Mouse (Mus musculus): ENCODE results near the gene Ngef. TPM values are rescaled to one million over a fixed set of nuclear protein-coding genes. Genes with fewer than 3 reads are reported as not detected.

Gene Ngef
- polyA plus RNA-seq, 1 experiment from 2014 or later = 2.9 TPM

DNA sequence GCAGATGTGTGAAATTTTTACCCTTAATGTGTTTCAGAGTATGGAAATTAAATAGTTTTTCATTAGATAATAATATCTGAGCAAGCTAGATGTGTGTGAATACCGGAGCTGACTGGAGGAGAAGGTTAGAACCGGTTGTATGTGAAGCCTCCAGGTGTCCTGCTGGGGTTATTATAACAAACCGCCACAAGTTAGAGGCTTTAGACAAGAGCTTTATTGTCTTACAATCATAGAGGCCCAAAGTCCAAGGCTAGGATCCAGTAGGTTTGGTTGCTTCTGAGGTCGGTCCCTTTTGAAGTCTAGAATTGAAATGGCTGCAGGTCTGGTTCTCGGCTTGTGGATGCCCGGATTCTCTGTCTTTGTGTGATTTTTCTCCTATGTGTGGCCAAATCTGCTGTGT lies 5.3 kb upstream of the Ngef start:
- Histone ChIP-seq H3K4me2 (replicated peaks; ENCODE audit: low read depth, low read length) (no peak overlapping the region), H3K36me3 (ENCODE audit: control insufficient read depth, insufficient read depth, low read length) (no peaks in the 10 kb centered on the region), H3K9me3 (ENCODE audit: control insufficient read depth, low read length) (no peaks in the 10 kb centered on the region), H3K9ac (ENCODE audit: low read depth, low read length) (no peak overlapping the region), H3K27me3 (ENCODE audit: control insufficient read depth, insufficient read depth, low read length) (peaks cover 3% of the 10 kb centered on the region; the same call in 1 of the 2 replicates), H3K4me3 (ENCODE audit: low read depth, low read length) (no peak overlapping the region), H3K4me1 (replicated peaks; ENCODE audit: control insufficient read depth, insufficient read depth, low read length) (no peaks in the 10 kb centered on the region), H3K27ac (ENCODE audit: low read depth, low read length) (no peak overlapping the region)
- DNase-seq (ENCODE audit: low spot score) (no peak), ATAC-seq (ENCODE audit: low FRiP score) (no peak)
- WGBS = 76% methylated on average over 6 of the region's 6 CpGs

DNA sequence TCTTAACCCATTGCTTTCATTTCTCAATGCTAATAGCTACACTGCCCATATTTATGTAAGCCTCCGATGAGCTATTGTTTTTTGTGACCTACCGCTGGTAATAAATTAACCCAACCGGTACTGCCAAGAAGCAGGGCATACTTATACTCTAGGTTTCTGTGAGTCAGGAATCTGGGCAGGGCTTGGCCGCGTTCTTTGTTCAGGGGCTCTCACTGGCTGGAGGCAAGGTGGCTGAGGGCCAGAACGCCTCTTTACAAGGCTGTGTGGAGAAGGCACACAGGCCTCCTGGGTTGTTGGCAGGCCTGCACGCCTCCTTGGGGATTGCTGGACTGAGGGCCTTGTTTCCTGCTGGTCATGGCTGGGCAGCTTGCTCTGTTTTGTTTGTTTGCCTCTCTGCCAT lies 1.1 kb upstream of the Ngef start:
- no peak for ATAC-seq (ENCODE audit: low FRiP score)
- 74% methylated on average over 7 of the region's 7 CpGs for WGBS

DNA sequence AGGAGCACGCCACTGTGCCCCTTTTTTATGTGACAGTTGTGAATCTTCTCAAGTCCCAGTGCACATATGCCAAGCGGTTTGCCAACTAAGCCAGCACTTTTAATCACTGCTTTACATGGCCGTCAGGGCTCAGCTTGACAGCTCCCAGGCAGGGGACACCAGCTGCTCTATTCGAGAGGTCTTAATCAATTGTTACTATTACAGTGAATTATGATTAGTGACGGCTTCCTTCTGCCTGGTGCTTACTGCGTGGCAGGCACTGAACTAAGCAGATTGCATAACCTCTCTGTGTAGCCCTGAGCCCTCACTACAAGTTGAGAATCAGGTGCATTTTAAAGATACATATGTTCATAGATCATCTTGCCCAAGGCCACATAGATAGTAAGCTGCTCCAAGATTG lies 683 bp upstream of the Ngef start:
- WGBS = 60% methylated on average over 6 of the region's 6 CpGs
- DNase-seq (ENCODE audit: low spot score) (peak; percentile 18), ATAC-seq (ENCODE audit: low FRiP score) (peak; percentile 68)
- H3K27ac ChIP-seq (ENCODE audit: low read depth, low read length) = no peak overlapping the region
- no peaks in the 10 kb centered on the region for H3K4me1 ChIP-seq (replicated peaks; ENCODE audit: control insufficient read depth, insufficient read depth, low read length)
- no peaks in the 10 kb centered on the region for H3K27me3 ChIP-seq (ENCODE audit: control insufficient read depth, insufficient read depth, low read length)
- H3K4me2 ChIP-seq (replicated peaks; ENCODE audit: low read depth, low read length) = no peak overlapping the region
- H3K9me3 ChIP-seq (ENCODE audit: control insufficient read depth, low read length) = no peaks in the 10 kb centered on the region
- no peak overlapping the region for H3K4me3 ChIP-seq (ENCODE audit: low read depth, low read length)
- no peak overlapping the region for H3K9ac ChIP-seq (ENCODE audit: low read depth, low read length)
- no peaks in the 10 kb centered on the region for H3K36me3 ChIP-seq (ENCODE audit: control insufficient read depth, insufficient read depth, low read length)

More for the DNA sequence above, 1.1 kb upstream of the Ngef start:
- Histone ChIP-seq H3K9ac (ENCODE audit: low read depth, low read length) (no peak overlapping the region), H3K4me2 (replicated peaks; ENCODE audit: low read depth, low read length) (no peak overlapping the region), H3K27ac (ENCODE audit: low read depth, low read length) (no peak overlapping the region), H3K9me3 (ENCODE audit: control insufficient read depth, low read length) (no peaks in the 10 kb centered on the region), H3K27me3 (ENCODE audit: control insufficient read depth, insufficient read depth, low read length) (no peaks in the 10 kb centered on the region), H3K36me3 (ENCODE audit: control insufficient read depth, insufficient read depth, low read length) (no peaks in the 10 kb centered on the region), H3K4me1 (replicated peaks; ENCODE audit: control insufficient read depth, insufficient read depth, low read length) (no peaks in the 10 kb centered on the region), H3K4me3 (ENCODE audit: low read depth, low read length) (no peak overlapping the region)
- no peak for DNase-seq (ENCODE audit: low spot score)

DNA sequence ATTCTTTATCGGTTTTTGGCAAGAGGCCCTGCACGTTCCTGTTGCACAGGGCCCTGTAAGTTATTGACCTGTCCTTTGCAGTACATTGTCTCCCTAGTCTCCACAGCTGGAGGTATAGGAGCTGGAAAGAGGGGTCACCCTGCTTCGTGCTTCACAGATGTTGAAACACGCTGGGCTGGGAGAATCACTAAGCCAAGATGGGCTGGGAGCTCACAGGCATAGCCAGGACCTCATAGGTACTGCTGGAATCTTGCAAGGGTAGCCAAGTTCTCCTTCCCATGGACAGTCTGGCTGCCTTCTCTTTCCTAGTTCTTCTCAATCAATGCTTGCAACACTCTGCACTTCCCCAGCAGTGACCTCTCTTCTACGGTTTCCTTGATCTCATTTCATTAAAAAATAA lies 409 bp downstream of the Ngef start:
- Histone ChIP-seq H3K27me3 (ENCODE audit: control insufficient read depth, insufficient read depth, low read length) (no peaks in the 10 kb centered on the region), H3K4me3 (ENCODE audit: low read depth, low read length) (no peak overlapping the region), H3K9me3 (ENCODE audit: control insufficient read depth, low read length) (no peaks in the 10 kb centered on the region), H3K4me2 (replicated peaks; ENCODE audit: low read depth, low read length) (no peak overlapping the region), H3K4me1 (replicated peaks; ENCODE audit: control insufficient read depth, insufficient read depth, low read length) (no peaks in the 10 kb centered on the region), H3K9ac (ENCODE audit: low read depth, low read length) (no peak overlapping the region), H3K27ac (ENCODE audit: low read depth, low read length) (no peak overlapping the region), H3K36me3 (ENCODE audit: control insufficient read depth, insufficient read depth, low read length) (no peaks in the 10 kb centered on the region)
- DNase-seq (ENCODE audit: low spot score) = no peak
- WGBS = 77% methylated on average over 5 of the region's 5 CpGs
- no peak for ATAC-seq (ENCODE audit: low FRiP score)

DNA sequence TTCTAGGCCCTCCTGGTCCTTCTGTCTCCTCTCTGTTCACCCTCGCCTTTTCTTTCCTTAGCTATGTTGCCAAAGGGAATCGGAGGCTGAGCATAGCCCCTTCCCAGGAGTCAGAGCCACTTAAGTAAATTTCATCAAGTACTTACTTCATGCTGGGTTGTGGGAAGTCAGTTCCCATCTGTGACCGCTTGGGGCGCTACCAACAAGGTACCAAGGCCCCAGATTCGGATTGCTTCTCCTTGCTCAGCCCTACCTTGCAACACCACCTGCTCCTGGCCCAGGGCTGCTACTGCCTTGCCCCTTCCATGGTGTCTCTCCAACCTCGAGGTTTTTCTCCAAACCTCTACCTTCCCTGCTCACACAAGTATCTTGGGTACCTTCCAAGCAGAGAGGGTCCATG lies 5.3 kb downstream of the Ngef start:
- Histone ChIP-seq H3K4me1 (replicated peaks; ENCODE audit: control insufficient read depth, insufficient read depth, low read length) (no peaks in the 10 kb centered on the region), H3K4me3 (ENCODE audit: low read depth, low read length) (no peak overlapping the region), H3K36me3 (ENCODE audit: control insufficient read depth, insufficient read depth, low read length) (no peaks in the 10 kb centered on the region), H3K9ac (ENCODE audit: low read depth, low read length) (no peak overlapping the region), H3K9me3 (ENCODE audit: control insufficient read depth, low read length) (no peaks in the 10 kb centered on the region), H3K27me3 (ENCODE audit: control insufficient read depth, insufficient read depth, low read length) (no peaks in the 10 kb centered on the region), H3K27ac (ENCODE audit: low read depth, low read length) (no peak overlapping the region), H3K4me2 (replicated peaks; ENCODE audit: low read depth, low read length) (no peak overlapping the region)
- DNase-seq (ENCODE audit: low spot score) (peak; percentile 29), ATAC-seq (ENCODE audit: low FRiP score) (no peak)
- WGBS = 43% methylated on average over 6 of the region's 6 CpGs

DNA sequence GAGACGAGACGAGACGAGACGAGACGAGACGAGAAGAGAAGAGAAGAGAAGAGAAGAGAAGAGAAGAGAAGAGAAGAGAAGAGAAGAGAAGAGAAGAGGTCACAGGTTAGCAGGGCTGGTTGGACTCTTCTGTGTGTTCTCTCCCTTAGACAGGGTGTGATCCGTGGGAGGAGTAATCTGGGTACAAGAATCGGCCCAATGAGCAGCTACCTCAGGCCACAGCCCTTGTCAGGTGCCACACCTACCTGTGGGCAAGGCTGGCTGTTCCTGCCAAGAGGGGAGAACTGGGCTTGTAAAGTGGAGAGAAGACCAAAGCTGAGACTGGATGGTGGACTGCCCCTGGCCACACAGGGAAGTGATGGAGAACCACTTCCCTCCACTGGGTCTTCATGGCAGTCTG lies 7.9 kb downstream of the Ngef start:
- ATAC-seq (ENCODE audit: low FRiP score) = no peak
- H3K36me3 ChIP-seq (ENCODE audit: control insufficient read depth, insufficient read depth, low read length) = no peaks in the 10 kb centered on the region
- H3K4me1 ChIP-seq (replicated peaks; ENCODE audit: control insufficient read depth, insufficient read depth, low read length) = no peaks in the 10 kb centered on the region
- H3K27me3 ChIP-seq (ENCODE audit: control insufficient read depth, insufficient read depth, low read length) = no peaks in the 10 kb centered on the region
- no peaks in the 10 kb centered on the region for H3K9me3 ChIP-seq (ENCODE audit: control insufficient read depth, low read length)
- no peak overlapping the region for H3K4me2 ChIP-seq (replicated peaks; ENCODE audit: low read depth, low read length)
- no peak overlapping the region for H3K4me3 ChIP-seq (ENCODE audit: low read depth, low read length)
- DNase-seq (ENCODE audit: low spot score) = no peak
- WGBS = 80% methylated on average over 4 of the region's 8 CpGs
- no peak overlapping the region for H3K9ac ChIP-seq (ENCODE audit: low read depth, low read length)
- H3K27ac ChIP-seq (ENCODE audit: low read depth, low read length) = no peak overlapping the region

DNA sequence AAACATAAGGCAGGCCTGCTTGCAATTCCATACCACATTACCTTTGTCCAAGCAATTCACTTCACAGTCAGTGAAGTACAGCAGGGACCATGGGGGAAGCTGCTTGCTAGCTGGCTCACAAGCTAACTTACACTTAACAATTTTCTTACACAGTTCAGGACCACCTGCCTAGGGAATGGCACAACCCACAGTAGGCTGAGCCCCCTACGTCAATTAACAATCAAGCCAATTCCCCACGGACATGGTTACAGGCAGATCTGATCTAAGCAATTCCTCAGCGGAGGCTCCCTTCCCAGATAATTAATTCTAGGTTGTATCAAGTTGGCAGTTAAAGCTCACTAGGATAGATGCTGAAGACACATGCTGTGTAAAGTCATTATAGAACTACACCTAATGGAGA lies 10.7 kb downstream of the Ngef start:
- H3K27ac ChIP-seq (ENCODE audit: low read depth, low read length) = no peak overlapping the region
- no peaks in the 10 kb centered on the region for H3K27me3 ChIP-seq (ENCODE audit: control insufficient read depth, insufficient read depth, low read length)
- H3K4me3 ChIP-seq (ENCODE audit: low read depth, low read length) = no peak overlapping the region
- H3K4me2 ChIP-seq (replicated peaks; ENCODE audit: low read depth, low read length) = no peak overlapping the region
- 62% methylated on average over 3 of the region's 3 CpGs for WGBS
- no peaks in the 10 kb centered on the region for H3K4me1 ChIP-seq (replicated peaks; ENCODE audit: control insufficient read depth, insufficient read depth, low read length)
- no peaks in the 10 kb centered on the region for H3K36me3 ChIP-seq (ENCODE audit: control insufficient read depth, insufficient read depth, low read length)
- DNase-seq (ENCODE audit: low spot score) = no peak
- no peak for ATAC-seq (ENCODE audit: low FRiP score)
- H3K9me3 ChIP-seq (ENCODE audit: control insufficient read depth, low read length) = no peaks in the 10 kb centered on the region
- H3K9ac ChIP-seq (ENCODE audit: low read depth, low read length) = no peak overlapping the region

DNA sequence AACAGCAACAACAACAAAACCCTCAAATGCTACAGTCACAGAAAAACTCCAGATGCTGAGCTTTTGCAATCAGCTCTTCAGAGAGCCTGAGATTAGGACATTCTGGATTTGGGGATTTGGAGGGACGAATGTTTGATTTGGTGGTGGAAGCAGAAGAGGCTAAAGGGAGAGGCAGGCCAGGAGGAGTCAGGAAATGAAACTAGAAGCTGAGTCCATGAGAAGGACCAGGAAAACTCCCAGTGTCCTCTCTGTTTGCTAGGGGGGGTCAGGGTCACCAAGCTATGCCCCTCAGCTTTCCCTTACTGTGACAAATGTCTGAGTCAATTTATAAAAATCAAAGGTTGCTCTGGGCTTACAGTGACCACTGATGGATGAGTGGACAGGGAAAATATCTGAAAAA lies 20.1 kb downstream of the Ngef start:
- no peak overlapping the region for H3K27ac ChIP-seq (ENCODE audit: low read depth, low read length)
- H3K27me3 ChIP-seq (ENCODE audit: control insufficient read depth, insufficient read depth, low read length) = no peaks in the 10 kb centered on the region
- DNase-seq (ENCODE audit: low spot score) (no peak), ATAC-seq (ENCODE audit: low FRiP score) (no peak)
- H3K4me2 ChIP-seq (replicated peaks; ENCODE audit: low read depth, low read length) = no peak overlapping the region
- no peak overlapping the region for H3K9ac ChIP-seq (ENCODE audit: low read depth, low read length)
- H3K36me3 ChIP-seq (ENCODE audit: control insufficient read depth, insufficient read depth, low read length) = no peaks in the 10 kb centered on the region
- H3K4me3 ChIP-seq (ENCODE audit: low read depth, low read length) = no peak overlapping the region
- no peaks in the 10 kb centered on the region for H3K4me1 ChIP-seq (replicated peaks; ENCODE audit: control insufficient read depth, insufficient read depth, low read length)
- 73% methylated on average over 1 of the region's 1 CpGs for WGBS
- no peaks in the 10 kb centered on the region for H3K9me3 ChIP-seq (ENCODE audit: control insufficient read depth, low read length)

DNA sequence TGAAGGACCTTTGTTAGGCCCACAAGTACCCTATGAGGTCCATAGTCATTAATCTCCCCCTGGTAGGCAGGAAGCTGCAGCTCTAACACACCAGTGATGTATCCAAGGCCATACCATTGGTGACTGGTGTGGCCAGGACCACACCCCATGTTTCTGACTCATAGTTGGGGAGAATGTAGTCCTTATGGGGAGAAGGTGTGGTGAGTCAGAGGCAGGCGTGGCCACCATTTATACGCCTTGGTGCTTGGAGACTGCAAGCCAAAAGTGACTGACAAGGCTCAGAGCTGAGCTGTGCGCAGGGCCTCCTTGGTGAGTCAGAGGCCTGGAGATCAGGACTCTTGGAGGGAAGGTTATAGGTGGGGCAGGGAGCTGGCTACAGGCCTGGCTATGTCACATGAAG lies 22.7 kb downstream of the Ngef start:
- no peak overlapping the region for H3K9ac ChIP-seq (ENCODE audit: low read depth, low read length)
- no peak overlapping the region for H3K4me2 ChIP-seq (replicated peaks; ENCODE audit: low read depth, low read length)
- no peaks in the 10 kb centered on the region for H3K27me3 ChIP-seq (ENCODE audit: control insufficient read depth, insufficient read depth, low read length)
- no peak overlapping the region for H3K27ac ChIP-seq (ENCODE audit: low read depth, low read length)
- DNase-seq (ENCODE audit: low spot score) = no peak
- WGBS = 88% methylated on average over 3 of the region's 3 CpGs
- no peak overlapping the region for H3K4me3 ChIP-seq (ENCODE audit: low read depth, low read length)
- no peak for ATAC-seq (ENCODE audit: low FRiP score)
- H3K9me3 ChIP-seq (ENCODE audit: control insufficient read depth, low read length) = no peaks in the 10 kb centered on the region
- no peaks in the 10 kb centered on the region for H3K4me1 ChIP-seq (replicated peaks; ENCODE audit: control insufficient read depth, insufficient read depth, low read length)
- H3K36me3 ChIP-seq (ENCODE audit: control insufficient read depth, insufficient read depth, low read length) = no peaks in the 10 kb centered on the region

All from hindbrain, embryonic 11.5 days (tissue).